Mouse (Mus musculus) intestine, embryonic 14.5 days (tissue): ENCODE measurements around the gene Pkn1. TPM values are rescaled to one million over a fixed set of nuclear protein-coding genes. Genes with fewer than 3 reads are reported as not detected.

ENCODE experiments used
- ATAC-seq: fragments of 200-750 bp; cut with Nextera tagmentation; replicated peaks from 2 replicates; pipeline ENCODE4 v1.8.0; 2017; ENCODE audit warnings: low read depth, moderate number of reproducible peaks, moderate TSS enrichment, moderate library complexity; ENCODE audit not compliant: low FRiP score, low TSS enrichment
- DNase-seq: peaks from one replicate; pipeline ENCODE4 v3.0.0-alpha.2; 2018; ENCODE audit warnings: low spot score
- H3K27ac ChIP-seq: fragments of 300-500 bp; sonication (generic); 2 replicates; pipeline ENCODE4 v1.5.1; 2014; ENCODE audit warnings: low read depth, mild to moderate bottlenecking, control low read depth
- H3K27me3 ChIP-seq: fragments of 300-500 bp; sonication (generic); replicated peaks from 2 replicates; pipeline ENCODE4 v1.6.1; 2014; ENCODE audit warnings: low read length, control low read depth; ENCODE audit not compliant: control insufficient read depth, insufficient read depth
- H3K36me3 ChIP-seq: fragments of 300-500 bp; sonication (generic); 2 replicates; pipeline ENCODE4 v1.6.1; 2014; ENCODE audit warnings: low read length, control low read depth; ENCODE audit not compliant: control insufficient read depth, insufficient read depth
- H3K4me1 ChIP-seq: fragments of 300-500 bp; sonication (generic); replicated peaks from 2 replicates; pipeline ENCODE4 v1.6.1; 2014; ENCODE audit warnings: low read length, control low read depth, mixed read lengths; ENCODE audit not compliant: control insufficient read depth, insufficient read depth
- H3K4me2 ChIP-seq: fragments of 300-500 bp; sonication (generic); 2 replicates; pipeline ENCODE4 v1.6.1; 2014; ENCODE audit warnings: low read length
- H3K4me3 ChIP-seq: fragments of 300-500 bp; sonication (generic); 2 replicates; pipeline ENCODE4 v1.5.1; 2014; ENCODE audit warnings: low read depth, low read length, control low read depth, mixed read lengths
- H3K9ac ChIP-seq: fragments of 300-500 bp; sonication (generic); 2 replicates; pipeline ENCODE4 v1.6.1; 2014; ENCODE audit warnings: mild to moderate bottlenecking, low read length
- H3K9me3 ChIP-seq: fragments of 300-500 bp; sonication (generic); 2 replicates; pipeline ENCODE4 v1.6.1; 2016; ENCODE audit warnings: low read length, control low read depth; ENCODE audit not compliant: control insufficient read depth
- WGBS: fragments of 180-500 bp; shearing (Covaris S2); extraction: QIAGEN DNeasy Blood & Tissue Kit; methylation state at CpG from one replicate; pipeline ENCODE4 v1.1.7; 2014; 5-methylcytosine and 5-hydroxymethylcytosine counted together
- polyA plus RNA-seq: library from polyadenylated mRNA; unstranded; fragments of >200 nt; fragmentation: Nextera tagmentation; extraction: Ambion mirVana; gene quantifications from 2 replicates; pipeline ENCODE4 v1.2.1, GENCODE M21; 2014

Pkn1 gene
- polyA plus RNA-seq, 1 experiment from 2014 or later = 31.5 TPM

GRCm38 (mm10) chr8:83740586-83740975 is 41.6 kb upstream of the Pkn1 start:
- Histone ChIP-seq H3K9me3 (no peaks in the 10 kb centered on the region), H3K4me1 (peaks cover 34% of the 10 kb centered on the region), H3K27ac (peak overlapping the region; percentile 69), H3K9ac (peak overlapping the region; percentile 49), H3K27me3 (no peaks in the 10 kb centered on the region), H3K4me2 (peak overlapping the region; percentile 56), H3K36me3 (no peaks in the 10 kb centered on the region), H3K4me3 (peak overlapping the region; percentile 38)
- DNase-seq (no peak), ATAC-seq (no peak)
- WGBS = 18% methylated on average over 3 of the region's 3 CpGs

- Histone ChIP-seq H3K4me3 (peak overlapping the region; percentile 38), H3K4me1 (peaks cover 34% of the 10 kb centered on the region), H3K27ac (peak overlapping the region; percentile 70), H3K27me3 (no peaks in the 10 kb centered on the region), H3K4me2 (peak overlapping the region; percentile 56), H3K9me3 (no peaks in the 10 kb centered on the region), H3K36me3 (no peaks in the 10 kb centered on the region), H3K9ac (peak overlapping the region; percentile 49; the same call in 1 of the 2 replicates)
- no peak for DNase-seq
- 45% methylated on average over 8 of the region's 8 CpGs for WGBS
- ATAC-seq = no peak
Measured at GRCm38 (mm10) chr8:83739711-83740468, 40.9 kb upstream of the Pkn1 start.

GRCm38 (mm10) chr8:83738949-83739710 is 40.2 kb upstream of the Pkn1 start:
- DNase-seq (no peak), ATAC-seq (no peak)
- WGBS = 60% methylated on average over 10 of the region's 10 CpGs
- Histone ChIP-seq H3K36me3 (no peaks in the 10 kb centered on the region), H3K4me3 (no peak overlapping the region), H3K4me2 (peak overlapping the region; percentile 56), H3K9ac (no peak overlapping the region), H3K27me3 (no peaks in the 10 kb centered on the region), H3K4me1 (peaks cover 34% of the 10 kb centered on the region), H3K27ac (peak overlapping the region; percentile 70), H3K9me3 (no peaks in the 10 kb centered on the region)

GRCm38 (mm10) chr8:83737852-83738562 is 39.0 kb upstream of the Pkn1 start:
- 56% methylated on average over 4 of the region's 4 CpGs for WGBS
- ATAC-seq (no peak; the same call in 1 of the 2 replicates), DNase-seq (peak; percentile 69)
- 0 out of 2 replicates have a peak, but pooled peaks cover 7% of the 10 kb centered on the region for H3K36me3 ChIP-seq
- peak overlapping the region; percentile 56 for H3K4me2 ChIP-seq
- no peaks in the 10 kb centered on the region for H3K27me3 ChIP-seq
- peaks cover 34% of the 10 kb centered on the region for H3K4me1 ChIP-seq
- no peak overlapping the region for H3K9ac ChIP-seq
- H3K9me3 ChIP-seq = no peaks in the 10 kb centered on the region
- H3K4me3 ChIP-seq = no peak overlapping the region
- H3K27ac ChIP-seq = peak overlapping the region; percentile 54; the same call in 1 of the 2 replicates

- WGBS = 85% methylated on average over 4 of the region's 4 CpGs
- Histone ChIP-seq H3K4me3 (no peak overlapping the region), H3K27ac (peak overlapping the region; percentile 54; the same call in 1 of the 2 replicates), H3K9ac (no peak overlapping the region), H3K4me1 (peaks cover 34% of the 10 kb centered on the region), H3K36me3 (0 out of 2 replicates have a peak, but pooled peaks cover 7% of the 10 kb centered on the region), H3K4me2 (peak overlapping the region; percentile 56; the same call in 1 of the 2 replicates), H3K27me3 (no peaks in the 10 kb centered on the region), H3K9me3 (no peaks in the 10 kb centered on the region)
- DNase-seq = no peak
- ATAC-seq = no peak
Measured at GRCm38 (mm10) chr8:83737346-83737745, 38.4 kb upstream of the Pkn1 start.

- Histone ChIP-seq H3K27ac (no peak overlapping the region), H3K4me3 (no peak overlapping the region), H3K4me2 (no peak overlapping the region), H3K9ac (no peak overlapping the region), H3K36me3 (peaks cover 13% of the 10 kb centered on the region; the same call in 1 of the 2 replicates), H3K27me3 (no peaks in the 10 kb centered on the region), H3K9me3 (no peaks in the 10 kb centered on the region), H3K4me1 (peaks cover 32% of the 10 kb centered on the region)
- no peak for DNase-seq
- WGBS = 85% methylated on average over 4 of the region's 4 CpGs
- ATAC-seq = no peak
Measured at GRCm38 (mm10) chr8:83736681-83737080, 37.7 kb upstream of the Pkn1 start.

- Histone ChIP-seq H3K27ac (no peak overlapping the region), H3K36me3 (peaks cover 19% of the 10 kb centered on the region), H3K4me3 (no peak overlapping the region), H3K4me1 (peaks cover 8% of the 10 kb centered on the region), H3K9me3 (no peaks in the 10 kb centered on the region), H3K9ac (no peak overlapping the region), H3K4me2 (no peak overlapping the region), H3K27me3 (no peaks in the 10 kb centered on the region)
- no peak for DNase-seq
- no peak for ATAC-seq
- WGBS = 82% methylated on average over 6 of the region's 6 CpGs
Measured at GRCm38 (mm10) chr8:83732919-83733318, 33.9 kb upstream of the Pkn1 start.

- Histone ChIP-seq H3K27me3 (no peaks in the 10 kb centered on the region), H3K27ac (no peak overlapping the region), H3K4me3 (no peak overlapping the region), H3K36me3 (peaks cover 27% of the 10 kb centered on the region), H3K9me3 (no peaks in the 10 kb centered on the region), H3K9ac (no peak overlapping the region), H3K4me2 (no peak overlapping the region), H3K4me1 (no peaks in the 10 kb centered on the region)
- DNase-seq = no peak
- 81% methylated on average over 5 of the region's 5 CpGs for WGBS
- ATAC-seq = no peak
Measured at GRCm38 (mm10) chr8:83731906-83732305, 32.9 kb upstream of the Pkn1 start.
